Mouse (Mus musculus) bone marrow, adult 2 months (tissue): ENCODE results near the gene Tead3. TPM values are rescaled to one million over a fixed set of nuclear protein-coding genes. Genes with fewer than 3 reads are reported as not detected.
A peak's percentile ranks its signal among the peaks of the same experiment; 100 is the strongest.

Experiments
- H3K27ac ChIP-seq: fragments of 200-500 bp; 2 replicates; pipeline ENCODE4 v1.5.1; 2012; ENCODE audit warnings: low read depth, mild to moderate bottlenecking, control low read depth, inconsistent platforms, low read length; ENCODE audit not compliant: control insufficient read depth, poor library complexity, insufficient read depth
- H3K4me1 ChIP-seq: fragments of 200-500 bp; 2 replicates; pipeline ENCODE4 v1.6.1; 2011; ENCODE audit warnings: low read length; ENCODE audit not compliant: control insufficient read depth, insufficient read depth
- H3K4me3 ChIP-seq: fragments of 200-500 bp; replicated peaks from 2 replicates; pipeline ENCODE3; 2011; ENCODE audit warnings: mild to moderate bottlenecking, low read depth, low read length, control low read depth; ENCODE audit not compliant: control insufficient read depth
- CTCF ChIP-seq: fragments of 200-500 bp; IDR thresholded peaks from 2 replicates; pipeline ENCODE4 v1.5.1; 2011; ENCODE audit warnings: low read length, control low read depth; ENCODE audit not compliant: control insufficient read depth, insufficient read depth
- POLR2A ChIP-seq: fragments of 200-500 bp; IDR thresholded peaks from 2 replicates; pipeline ENCODE4 v1.6.1; 2011; ENCODE audit warnings: low read depth, mild to moderate bottlenecking, control low read depth, low read length, borderline replicate concordance; ENCODE audit not compliant: control insufficient read depth
- WGBS: fragments of 180-500 bp; shearing (Covaris S2); methylation state at CpG from one replicate; pipeline ENCODE4 v1.1.7; 2018; 5-methylcytosine and 5-hydroxymethylcytosine counted together
- polyA plus RNA-seq: library from polyadenylated mRNA; stranded (reverse); fragments of >200 nt; gene quantifications from 2 replicates; pipeline ENCODE4 v1.2.4, GENCODE M21; 2011; ENCODE audit warnings: low replicate concordance; ENCODE audit not compliant: missing spikeins, insufficient read depth, insufficient read length

Tead3 gene
- polyA plus RNA-seq, 1 experiment, result 2.8 TPM

- peaks cover 4% of the 10 kb centered on the region for H3K4me1 ChIP-seq
- WGBS, result 77% methylated on average over 3 of the region's 3 CpGs
- TF ChIP-seq POLR2A (no peak), CTCF (no peak)
- no peak overlapping the region for H3K27ac ChIP-seq
- H3K4me3 ChIP-seq, result no peak overlapping the region
Observed at GRCm38 (mm10) chr17:28310831-28311230, 39.8 kb downstream of the Tead3 start.

DNA sequence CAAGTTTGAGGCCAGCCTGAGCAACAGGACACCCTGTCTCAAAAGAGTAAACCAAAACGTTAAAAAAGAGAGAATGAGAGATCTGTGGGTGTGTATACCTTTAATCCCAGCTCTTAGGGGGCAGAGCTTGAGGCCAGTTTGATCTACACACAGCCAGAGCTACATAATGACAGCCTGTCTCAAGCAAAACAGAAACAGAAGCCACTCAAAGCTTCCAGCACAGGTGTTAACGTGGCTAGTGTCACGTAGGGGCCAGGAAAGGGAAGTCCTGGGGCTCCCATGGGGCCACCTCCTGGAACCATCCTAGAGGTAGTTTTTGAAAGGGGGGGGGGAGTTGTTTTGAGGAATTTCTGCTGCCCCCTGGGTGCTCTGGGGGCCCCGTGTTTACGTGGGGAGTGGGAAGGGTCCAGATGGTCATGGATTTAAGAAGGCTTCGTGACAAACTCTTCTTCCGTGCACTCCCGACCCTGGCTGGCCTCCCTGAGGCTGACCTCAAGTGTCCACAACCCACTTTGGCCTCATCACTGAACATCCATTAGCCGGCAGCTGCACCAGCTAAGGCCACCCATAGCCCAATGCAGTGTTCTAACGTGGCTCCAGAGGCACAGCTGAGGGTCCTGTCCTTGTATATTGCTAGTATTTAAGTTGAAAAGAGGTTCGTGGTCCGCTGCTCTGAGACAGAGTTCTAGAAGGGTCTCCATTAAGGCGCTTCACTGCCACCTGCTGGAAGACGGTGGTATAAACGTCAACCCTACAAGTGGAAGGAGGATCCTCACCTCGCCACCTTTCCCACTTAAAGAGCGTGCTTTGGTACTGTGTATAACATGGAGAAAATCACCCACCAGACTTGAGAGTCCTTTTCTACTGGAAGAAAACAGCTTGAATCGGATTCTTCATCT, 42.1 kb downstream of the Tead3 start:
- H3K4me1 ChIP-seq, result peaks cover 2% of the 10 kb centered on the region; the same call in 1 of the 2 replicates
- H3K4me3 ChIP-seq, result no peak overlapping the region
- 7% methylated on average over 18 of the region's 18 CpGs for WGBS
- no peak overlapping the region for H3K27ac ChIP-seq
- TF ChIP-seq POLR2A, result no peak
- peak; percentile 84 for TF ChIP-seq CTCF

DNA sequence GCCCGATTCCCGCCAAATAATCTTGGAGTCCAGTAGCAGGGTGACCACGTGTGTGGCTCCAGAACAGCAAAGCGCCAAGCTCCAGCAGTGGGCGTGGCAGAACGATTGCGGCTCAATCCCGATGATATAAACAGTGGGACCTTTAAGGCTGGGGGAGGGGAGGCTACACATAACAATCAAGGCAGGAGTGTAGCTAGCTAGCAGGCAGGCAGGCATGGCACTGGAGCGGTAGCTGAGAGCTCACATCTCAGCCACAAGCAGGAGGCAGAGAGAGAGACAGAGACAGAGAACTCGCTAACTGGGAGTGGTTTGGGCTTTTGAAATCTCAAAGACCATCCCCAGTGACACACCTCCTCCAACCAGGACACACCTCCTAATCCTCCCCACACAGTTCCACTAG, 45.4 kb downstream of the Tead3 start:
- H3K4me3 ChIP-seq, result no peak overlapping the region
- TF ChIP-seq CTCF (no peak), POLR2A (no peak)
- 87% methylated on average over 10 of the region's 10 CpGs for WGBS
- no peak overlapping the region for H3K27ac ChIP-seq
- H3K4me1 ChIP-seq, result peaks cover 2% of the 10 kb centered on the region; the same call in 1 of the 2 replicates

GRCm38 (mm10) chr17:28300850-28301249, 49.8 kb downstream of the Tead3 start:
- 83% methylated on average over 3 of the region's 3 CpGs for WGBS
- H3K4me1 ChIP-seq, result no peaks in the 10 kb centered on the region
- no peak for TF ChIP-seq POLR2A
- no peak for TF ChIP-seq CTCF
- no peak overlapping the region for H3K4me3 ChIP-seq
- H3K27ac ChIP-seq, result no peak overlapping the region

GRCm38 (mm10) chr17:28300323-28300722, 50.3 kb downstream of the Tead3 start:
- 60% methylated on average over 9 of the region's 9 CpGs for WGBS
- Histone ChIP-seq H3K4me3 (no peak overlapping the region), H3K4me1 (no peaks in the 10 kb centered on the region), H3K27ac (no peak overlapping the region)
- no peak for TF ChIP-seq POLR2A
- no peak for TF ChIP-seq CTCF

GRCm38 (mm10) chr17:28299669-28300320, 50.8 kb downstream of the Tead3 start:
- WGBS, result 36% methylated on average over 11 of the region's 11 CpGs
- no peak overlapping the region for H3K27ac ChIP-seq
- no peaks in the 10 kb centered on the region for H3K4me1 ChIP-seq
- H3K4me3 ChIP-seq, result no peak overlapping the region
- TF ChIP-seq POLR2A (no peak), CTCF (no peak)

DNA sequence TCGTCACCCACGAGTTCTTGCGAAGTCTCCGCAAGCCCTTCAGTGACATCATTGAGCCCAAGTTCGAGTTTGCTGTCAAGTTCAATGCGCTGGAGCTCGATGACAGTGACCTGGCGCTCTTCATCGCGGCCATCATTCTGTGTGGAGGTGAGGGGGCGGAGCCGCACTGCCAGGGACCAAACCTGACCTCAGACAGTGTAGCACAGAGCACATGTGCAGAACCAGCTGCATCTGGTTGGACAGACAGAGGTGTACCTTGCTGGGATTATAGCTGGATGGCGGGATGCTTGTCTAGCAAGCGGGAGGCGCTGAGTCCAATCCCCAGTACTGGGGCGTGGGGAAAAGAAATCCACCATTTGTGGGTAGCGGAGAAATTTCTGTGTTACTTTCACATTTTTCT, 51.7 kb downstream of the Tead3 start:
- no peak overlapping the region for H3K4me3 ChIP-seq
- peaks cover 4% of the 10 kb centered on the region for H3K4me1 ChIP-seq
- no peak overlapping the region for H3K27ac ChIP-seq
- TF ChIP-seq CTCF (no peak), POLR2A (no peak)
- 83% methylated on average over 17 of the region's 17 CpGs for WGBS

DNA sequence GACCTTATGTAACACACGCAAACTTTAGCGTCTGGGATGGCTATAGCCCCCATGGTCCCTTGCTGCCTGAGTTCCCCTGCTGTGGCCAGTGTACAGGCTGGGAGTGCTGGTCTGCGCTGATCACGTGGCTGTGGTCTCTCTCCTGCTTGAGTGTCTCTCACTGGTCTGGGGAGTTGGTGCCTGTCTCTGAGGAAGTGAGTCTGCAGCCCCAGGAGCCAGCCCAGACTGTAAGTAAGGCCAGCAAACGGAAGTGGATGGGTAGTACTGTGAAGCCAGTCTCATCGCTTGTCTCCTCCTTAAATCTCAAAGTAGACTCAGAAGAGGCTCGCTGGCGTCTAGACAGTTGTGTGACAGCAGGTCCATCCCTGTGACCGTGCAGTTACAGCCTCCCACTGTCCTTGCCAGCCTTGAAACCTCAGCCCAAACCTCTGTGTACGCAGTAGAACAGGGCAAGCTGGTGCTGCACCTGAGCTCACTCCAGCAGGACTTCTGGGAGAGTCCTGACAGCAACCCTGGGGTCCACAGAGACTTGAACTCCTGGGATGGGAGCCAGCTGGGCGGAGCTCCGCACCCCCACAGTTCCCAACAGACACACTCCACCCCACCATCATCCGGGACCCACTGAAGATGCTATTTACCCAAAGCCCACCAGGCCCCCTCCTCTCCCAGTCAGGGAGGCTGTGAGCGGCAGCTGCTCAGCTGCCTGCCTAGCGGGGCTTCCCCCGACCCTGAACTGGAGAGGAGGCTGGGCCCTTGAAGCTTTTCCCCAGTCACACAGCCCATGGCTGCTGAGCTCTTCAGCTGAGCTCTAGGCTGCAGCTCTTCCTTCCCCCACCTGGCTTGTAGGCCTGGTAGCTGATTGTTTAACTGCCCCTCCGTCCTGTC, 55.9 kb downstream of the Tead3 start:
- Histone ChIP-seq H3K27ac (no peak overlapping the region), H3K4me1 (peaks cover 6% of the 10 kb centered on the region), H3K4me3 (no peak overlapping the region)
- TF ChIP-seq POLR2A (0 out of 2 replicates have a peak, but pooled peaks have one; percentile 26), CTCF (no peak)
- WGBS, result 25% methylated on average over 17 of the region's 17 CpGs
